Mouse (Mus musculus): ENCODE measurements at regions not wholly inside any gene's neighbourhood (a gene's known extent, or its start where the extent isn't known, plus 50 kb on each side); places are given as distances from the start of the nearest gene placed in this dataset.

GRCm38 (mm10) chr16:64391440-64392197 lies 210.6 kb downstream of the Csnka2ip start:
- no peak for TF ChIP-seq CTCF (IDR thresholded peaks at IDR 0.05; ENCODE audit: low read depth)
- Histone ChIP-seq H3K27ac (ENCODE audit: low read depth, low read length) (no peak overlapping the region), H3K4me1 (replicated peaks; ENCODE audit: control insufficient read depth, insufficient read depth, low read length) (no peaks in the 10 kb centered on the region), H3K36me3 (ENCODE audit: control insufficient read depth, insufficient read depth) (no peaks in the 10 kb centered on the region), H3K9ac (ENCODE audit: low read depth, low read length) (no peak overlapping the region), H3K4me3 (ENCODE audit: low read depth, low read length) (no peak overlapping the region), H3K4me2 (replicated peaks; ENCODE audit: low read depth) (no peak overlapping the region), H3K27me3 (replicated peaks; ENCODE audit: control insufficient read depth, insufficient read depth, low read length) (no peaks in the 10 kb centered on the region), H3K9me3 (ENCODE audit: control insufficient read depth) (no peaks in the 10 kb centered on the region)
- 61% methylated on average over 8 of the region's 8 CpGs for WGBS
- ATAC-seq = no peak

GRCm38 (mm10) chr16:64368608-64369399 lies 233.4 kb downstream of the Csnka2ip start:
- no peaks in the 10 kb centered on the region for H3K4me1 ChIP-seq (replicated peaks; ENCODE audit: control insufficient read depth, insufficient read depth, low read length)
- no peak overlapping the region for H3K27ac ChIP-seq (ENCODE audit: low read depth, low read length)
- no peaks in the 10 kb centered on the region for H3K9me3 ChIP-seq (ENCODE audit: control insufficient read depth)
- no peak for ATAC-seq
- H3K4me3 ChIP-seq (ENCODE audit: low read depth, low read length) = no peak overlapping the region
- H3K4me2 ChIP-seq (replicated peaks; ENCODE audit: low read depth) = no peak overlapping the region
- 73% methylated on average over 13 of the region's 13 CpGs for WGBS
- H3K9ac ChIP-seq (ENCODE audit: low read depth, low read length) = no peak overlapping the region
- H3K36me3 ChIP-seq (ENCODE audit: control insufficient read depth, insufficient read depth) = no peaks in the 10 kb centered on the region
- TF ChIP-seq CTCF (IDR thresholded peaks at IDR 0.05; ENCODE audit: low read depth) = no peak
- H3K27me3 ChIP-seq (replicated peaks; ENCODE audit: control insufficient read depth, insufficient read depth, low read length) = no peaks in the 10 kb centered on the region

- Histone ChIP-seq H3K4me2 (replicated peaks; ENCODE audit: low read depth) (no peak overlapping the region), H3K27ac (ENCODE audit: low read depth, low read length) (no peak overlapping the region), H3K4me3 (ENCODE audit: low read depth, low read length) (no peak overlapping the region), H3K9me3 (ENCODE audit: control insufficient read depth) (no peaks in the 10 kb centered on the region), H3K36me3 (ENCODE audit: control insufficient read depth, insufficient read depth) (no peaks in the 10 kb centered on the region), H3K27me3 (replicated peaks; ENCODE audit: control insufficient read depth, insufficient read depth, low read length) (no peaks in the 10 kb centered on the region), H3K4me1 (replicated peaks; ENCODE audit: control insufficient read depth, insufficient read depth, low read length) (no peaks in the 10 kb centered on the region), H3K9ac (ENCODE audit: low read depth, low read length) (no peak overlapping the region)
- no peak for TF ChIP-seq CTCF (IDR thresholded peaks at IDR 0.05; ENCODE audit: low read depth)
- no peak for ATAC-seq
- 72% methylated on average over 10 of the region's 10 CpGs for WGBS
These were observed 254.3 kb downstream of the Csnka2ip start for GRCm38 (mm10) chr16:64347940-64348339.

GRCm38 (mm10) chr16:64332887-64333455 lies 269.2 kb downstream of the Csnka2ip start:
- H3K4me3 ChIP-seq (ENCODE audit: low read depth, low read length) = no peak overlapping the region
- 90% methylated on average over 1 of the region's 1 CpGs for WGBS

GRCm38 (mm10) chr16:64332195-64332886 lies 269.9 kb downstream of the Csnka2ip start:
- Histone ChIP-seq H3K9ac (ENCODE audit: low read depth, low read length) (no peak overlapping the region), H3K27me3 (replicated peaks; ENCODE audit: control insufficient read depth, insufficient read depth, low read length) (no peaks in the 10 kb centered on the region), H3K4me1 (replicated peaks; ENCODE audit: control insufficient read depth, insufficient read depth, low read length) (no peaks in the 10 kb centered on the region), H3K27ac (ENCODE audit: low read depth, low read length) (no peak overlapping the region), H3K36me3 (ENCODE audit: control insufficient read depth, insufficient read depth) (no peaks in the 10 kb centered on the region), H3K4me2 (replicated peaks; ENCODE audit: low read depth) (no peak overlapping the region), H3K4me3 (ENCODE audit: low read depth, low read length) (no peak overlapping the region), H3K9me3 (ENCODE audit: control insufficient read depth) (no peaks in the 10 kb centered on the region)
- no peak for ATAC-seq
- TF ChIP-seq CTCF (IDR thresholded peaks at IDR 0.05; ENCODE audit: low read depth) = no peak
- WGBS = 84% methylated on average over 8 of the region's 8 CpGs

More at GRCm38 (mm10) chr16:64332887-64333455, 269.2 kb downstream of the Csnka2ip start:
- Histone ChIP-seq H3K4me1 (replicated peaks; ENCODE audit: control insufficient read depth, insufficient read depth, low read length) (no peaks in the 10 kb centered on the region), H3K9ac (ENCODE audit: low read depth, low read length) (no peak overlapping the region), H3K36me3 (ENCODE audit: control insufficient read depth, insufficient read depth) (no peaks in the 10 kb centered on the region), H3K4me2 (replicated peaks; ENCODE audit: low read depth) (no peak overlapping the region), H3K9me3 (ENCODE audit: control insufficient read depth) (no peaks in the 10 kb centered on the region), H3K27me3 (replicated peaks; ENCODE audit: control insufficient read depth, insufficient read depth, low read length) (no peaks in the 10 kb centered on the region), H3K27ac (ENCODE audit: low read depth, low read length) (no peak overlapping the region)
- no peak for TF ChIP-seq CTCF (IDR thresholded peaks at IDR 0.05; ENCODE audit: low read depth)
- ATAC-seq = no peak
